Mouse (Mus musculus) limb, embryonic 15.5 days (tissue): ENCODE data around the gene D830030K20Rik. TPM values are rescaled to one million over a fixed set of nuclear protein-coding genes. Genes with fewer than 3 reads are reported as not detected.
"Not testable (repeated sequence)": the region's sequence is repeated elsewhere in the genome, so short reads cannot be mapped to it uniquely, and the experiment has no call there.

Experiments
- ATAC-seq: fragments of 200-750 bp; cut with Nextera tagmentation; 2 replicates; pipeline ENCODE4 v1.8.0; 2017; ENCODE audit warnings: low read depth, moderate TSS enrichment; ENCODE audit not compliant: insufficient number of reproducible peaks, low FRiP score, low TSS enrichment
- H3K27ac ChIP-seq: fragments of 300-500 bp; sonication (generic); 2 replicates; pipeline ENCODE4 v1.5.1; 2015; ENCODE audit warnings: moderate library complexity, mild to moderate bottlenecking, inconsistent platforms
- H3K27me3 ChIP-seq: fragments of 300-500 bp; sonication (generic); 2 replicates; pipeline ENCODE4 v1.6.1; 2015; ENCODE audit warnings: inconsistent platforms
- H3K36me3 ChIP-seq: fragments of 300-500 bp; sonication (generic); 2 replicates; pipeline ENCODE4 v1.6.1; 2015; ENCODE audit warnings: inconsistent platforms
- H3K4me1 ChIP-seq: fragments of 300-500 bp; sonication (generic); 2 replicates; pipeline ENCODE4 v1.6.1; 2015; ENCODE audit warnings: inconsistent platforms
- H3K4me2 ChIP-seq: fragments of 300-500 bp; sonication (generic); 2 replicates; pipeline ENCODE4 v1.6.1; 2015; ENCODE audit warnings: mild to moderate bottlenecking, inconsistent platforms
- H3K4me3 ChIP-seq: fragments of 300-500 bp; sonication (generic); 2 replicates; pipeline ENCODE4 v1.5.1; 2015; ENCODE audit warnings: mild to moderate bottlenecking, inconsistent platforms
- H3K9ac ChIP-seq: fragments of 300-500 bp; sonication (generic); 2 replicates; pipeline ENCODE4 v1.6.1; 2015; ENCODE audit warnings: inconsistent platforms
- H3K9me3 ChIP-seq: fragments of 300-500 bp; sonication (generic); 2 replicates; pipeline ENCODE4 v1.6.1; 2016; ENCODE audit warnings: inconsistent platforms
- WGBS: fragments of 180-500 bp; shearing (Covaris S2); methylation state at CpG from one replicate; pipeline ENCODE4 v1.1.7; 2015; 5-methylcytosine and 5-hydroxymethylcytosine counted together
- polyA plus RNA-seq: library from polyadenylated mRNA; unstranded; fragments of >200 nt; fragmentation: Nextera tagmentation; extraction: Ambion mirVana; gene quantifications from 2 replicates; pipeline ENCODE4 v1.2.1, GENCODE M21; 2015

The D830030K20Rik gene
- polyA plus RNA-seq = 4.3 and 4.7 TPM in 2 replicates

GRCm38 (mm10) chr14:3208272-3209152, at the start of gene D830030K20Rik:
Gene D830030K20Rik, plus strand, starts transcription at chr14:3208488.
- not testable (repeated sequence) for H3K27me3 ChIP-seq, H3K9me3 ChIP-seq, ATAC-seq, H3K27ac ChIP-seq, H3K4me1 ChIP-seq, H3K36me3 ChIP-seq, H3K9ac ChIP-seq
- Histone ChIP-seq H3K4me3 (peak within 1 kb of the TSS; percentile 41), H3K4me2 (peak within 1 kb of the TSS; percentile 85)
- WGBS = 1% methylated on average over 26 of the region's 62 CpGs

- not testable (repeated sequence) for H3K4me1 ChIP-seq, ATAC-seq, H3K4me2 ChIP-seq, H3K9ac ChIP-seq, H3K27me3 ChIP-seq, H3K9me3 ChIP-seq, H3K4me3 ChIP-seq, H3K36me3 ChIP-seq, H3K27ac ChIP-seq
- no CpG with 5 or more reads among the region's 2 CpGs for WGBS
Observed at GRCm38 (mm10) chr14:3187955-3188354, 20.3 kb upstream of the D830030K20Rik start, which contains the start of gene Gm5795. Gene Gm5795, plus strand, starts transcription at chr14:3188255.

GRCm38 (mm10) chr14:3209367-3209766, 1.1 kb downstream of the D830030K20Rik start:
- H3K27ac ChIP-seq, H3K4me1 ChIP-seq, H3K27me3 ChIP-seq, H3K9ac ChIP-seq, H3K36me3 ChIP-seq, H3K9me3 ChIP-seq, H3K4me3 ChIP-seq, H3K4me2 ChIP-seq, ATAC-seq: not testable (repeated sequence)
- 12% methylated on average over 9 of the region's 11 CpGs for WGBS

GRCm38 (mm10) chr14:3262531-3262930, 54.2 kb downstream of the D830030K20Rik start:
- H3K4me3 ChIP-seq, H3K4me2 ChIP-seq, ATAC-seq, H3K36me3 ChIP-seq, H3K27me3 ChIP-seq, H3K9me3 ChIP-seq, H3K9ac ChIP-seq, H3K27ac ChIP-seq, H3K4me1 ChIP-seq: not testable (repeated sequence)
- 91% methylated on average over 2 of the region's 2 CpGs for WGBS

Other genes starting within 250 kb of the D830030K20Rik start
- gene Gm2888, start 178.5 kb upstream of the D830030K20Rik start, polyA plus RNA-seq = not detected in 2 replicates
- gene Gm2897, start 159.2 kb upstream of the D830030K20Rik start, polyA plus RNA-seq = 1.9 and 2.2 TPM in 2 replicates
- gene Gm10340, start 74.5 kb upstream of the D830030K20Rik start, polyA plus RNA-seq = not detected in 2 replicates
- not detected in 2 replicates for gene Gm5795, start 20.2 kb upstream of the D830030K20Rik start, polyA plus RNA-seq
- gene Gm2956, start 124.1 kb downstream of the D830030K20Rik start, polyA plus RNA-seq = not detected in 2 replicates
- not detected in 2 replicates for gene Gm10413, start 186.6 kb downstream of the D830030K20Rik start, polyA plus RNA-seq
- gene Gm10409, start 204.1 kb downstream of the D830030K20Rik start, polyA plus RNA-seq = 0.67 and 0.68 TPM in 2 replicates
- gene Gm3005, start 219.6 kb downstream of the D830030K20Rik start, polyA plus RNA-seq = 0.13 TPM in 1 of 2 replicates, not detected in the other
- gene Gm10408, start 240.9 kb downstream of the D830030K20Rik start, polyA plus RNA-seq = not detected in 2 replicates